Mouse (Mus musculus) myocyte (in vitro differentiated cells): ENCODE measurements at regions not wholly inside any gene's neighbourhood (a gene's known extent, or its start where the extent isn't known, plus 50 kb on each side); places are given as distances from the start of the nearest gene placed in this dataset.

Source experiments
- MYOD1 ChIP-seq, 3 experiments: IDR thresholded peaks; one replicate each; pipeline ENCODE4 v1.6.1; 2011; ENCODE audit warnings: control low read depth in 2 of 3, low read depth in 2 of 3, mild to moderate bottlenecking in 2 of 3, moderate library complexity in 1 of 3; ENCODE audit not compliant: insufficient read length in 2 of 3, control insufficient read depth in 1 of 3
- POLR2A ChIP-seq: IDR thresholded peaks from one replicate; pipeline ENCODE4 v1.6.1; 2011; ENCODE audit warnings: low read depth, mild to moderate bottlenecking, control low read depth, moderate library complexity; ENCODE audit not compliant: insufficient read length
- REST ChIP-seq: IDR thresholded peaks from one replicate; pipeline ENCODE4 v1.6.1; 2011; ENCODE audit warnings: mild to moderate bottlenecking, control low read depth, moderate library complexity; ENCODE audit not compliant: insufficient read depth, insufficient read length

- TF ChIP-seq POLR2A (no peak), REST (no peak), MYOD1 (IDR thresholded peaks at IDR 0.05; ENCODE audit: control insufficient read depth in 1 of 3, insufficient read length in 2 of 3, low read depth in 2 of 3) (no peak)
Observed at GRCm38 (mm10) chr5:111513976-111514375, 96.8 kb downstream of the Mn1 start.
